Mouse (Mus musculus): ENCODE measurements around the gene Erp27. TPM values are rescaled to one million over a fixed set of nuclear protein-coding genes. Genes with fewer than 3 reads are reported as not detected.

Erp27 gene
- total and polyA plus RNA-seq, 2 experiments from 2014 or later, result not detected

DNA sequence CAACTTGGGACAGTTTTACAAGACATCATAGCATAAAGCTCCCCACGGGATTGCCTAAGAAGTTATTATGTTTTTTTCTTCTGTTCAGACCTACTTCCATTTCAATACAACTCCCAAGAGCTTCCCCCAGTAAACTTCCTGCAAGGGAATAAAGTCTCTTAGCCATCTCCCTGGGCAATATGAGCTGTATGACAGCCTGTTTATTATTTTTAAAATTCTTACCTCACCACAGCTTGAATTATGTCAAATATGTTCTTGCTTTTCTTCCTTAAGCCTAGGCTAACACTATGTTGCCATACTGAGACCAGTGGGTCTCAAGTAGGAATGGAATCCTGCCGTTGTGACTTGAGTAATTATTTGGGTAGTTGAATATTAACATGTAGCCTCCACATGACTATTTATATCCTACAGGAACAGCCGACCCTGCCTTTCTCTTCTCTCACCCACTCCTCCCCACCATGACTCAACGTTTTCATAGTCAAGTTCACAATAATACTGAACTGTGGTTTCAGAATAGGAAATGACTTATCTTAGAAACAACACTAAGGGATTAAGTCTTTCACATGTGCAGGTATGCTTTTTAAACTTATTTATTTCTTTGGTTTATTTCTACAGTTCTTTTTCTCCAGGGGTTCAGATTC, 21.5 kb downstream of the Erp27 start:
- Histone ChIP-seq H3K9ac (replicated peaks; ENCODE audit: low read length) (no peak overlapping the region), H3K4me1 (ENCODE audit: insufficient read depth, low read length) (no peaks in the 10 kb centered on the region), H3K4me3 (ENCODE audit: low read length) (no peak overlapping the region), H3K9me3 (ENCODE audit: low read length) (no peaks in the 10 kb centered on the region), H3K27me3 (ENCODE audit: insufficient read depth, low read length) (no peaks in the 10 kb centered on the region), H3K27ac (no peak overlapping the region), H3K4me2 (ENCODE audit: low read depth, low read length) (no peak overlapping the region), H3K36me3 (ENCODE audit: insufficient read depth, low read length) (no peaks in the 10 kb centered on the region)
- 75% methylated on average over 4 of the region's 4 CpGs for WGBS
- ATAC-seq (no peak), DNase-seq (ENCODE audit: low spot score) (no peak)
- TF ChIP-seq CTCF (IDR thresholded peaks at IDR 0.05; ENCODE audit: low read depth), result no peak

DNA sequence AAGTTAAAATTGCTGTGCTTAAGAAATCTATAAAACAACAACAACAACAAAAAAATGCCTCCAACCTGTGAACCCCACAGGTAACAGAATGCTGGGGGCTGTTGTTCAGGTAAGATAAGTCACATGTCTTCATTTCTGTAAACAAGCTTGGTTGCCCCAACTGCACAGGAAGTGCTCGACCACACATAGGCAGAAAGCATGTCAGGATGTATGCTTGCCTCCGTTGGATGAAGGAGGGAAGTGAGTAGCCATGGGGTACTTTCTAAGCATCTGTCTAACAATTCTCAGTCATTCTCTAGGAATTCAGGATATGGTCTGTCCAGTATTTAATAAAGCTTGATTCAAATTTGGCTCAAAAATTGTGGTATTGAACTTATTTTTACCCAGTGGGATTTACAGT, 23.0 kb downstream of the Erp27 start:
- Histone ChIP-seq H3K4me3 (ENCODE audit: low read length) (no peak overlapping the region), H3K9me3 (ENCODE audit: low read length) (no peaks in the 10 kb centered on the region), H3K4me1 (ENCODE audit: insufficient read depth, low read length) (no peaks in the 10 kb centered on the region), H3K27me3 (ENCODE audit: insufficient read depth, low read length) (no peaks in the 10 kb centered on the region), H3K4me2 (ENCODE audit: low read depth, low read length) (no peak overlapping the region), H3K27ac (no peak overlapping the region), H3K9ac (replicated peaks; ENCODE audit: low read length) (no peak overlapping the region), H3K36me3 (ENCODE audit: insufficient read depth, low read length) (no peaks in the 10 kb centered on the region)
- ATAC-seq, result no peak
- TF ChIP-seq CTCF (IDR thresholded peaks at IDR 0.05; ENCODE audit: low read depth), result no peak
- WGBS, result 81% methylated on average over 2 of the region's 2 CpGs
- DNase-seq (ENCODE audit: low spot score), result no peak

- H3K9me3 ChIP-seq (ENCODE audit: low read length), result no peaks in the 10 kb centered on the region
- no peak for TF ChIP-seq CTCF (IDR thresholded peaks at IDR 0.05; ENCODE audit: low read depth)
- no peak overlapping the region for H3K9ac ChIP-seq (replicated peaks; ENCODE audit: low read length)
- DNase-seq (ENCODE audit: low spot score) (no peak), ATAC-seq (no peak)
- no peak overlapping the region for H3K4me3 ChIP-seq (ENCODE audit: low read length)
- WGBS, result 67% methylated on average over 4 of the region's 4 CpGs
- H3K4me2 ChIP-seq (ENCODE audit: low read depth, low read length), result no peak overlapping the region
- H3K27ac ChIP-seq, result no peak overlapping the region
- H3K4me1 ChIP-seq (ENCODE audit: insufficient read depth, low read length), result no peaks in the 10 kb centered on the region
- no peaks in the 10 kb centered on the region for H3K27me3 ChIP-seq (ENCODE audit: insufficient read depth, low read length)
- H3K36me3 ChIP-seq (ENCODE audit: insufficient read depth, low read length), result no peaks in the 10 kb centered on the region
Measured at GRCm38 (mm10) chr6:136898222-136898621, 23.8 kb downstream of the Erp27 start.

- Histone ChIP-seq H3K4me3 (ENCODE audit: low read length) (no peak overlapping the region), H3K4me2 (ENCODE audit: low read depth, low read length) (no peak overlapping the region), H3K9me3 (ENCODE audit: low read length) (no peaks in the 10 kb centered on the region), H3K9ac (replicated peaks; ENCODE audit: low read length) (no peak overlapping the region), H3K27ac (no peak overlapping the region), H3K27me3 (ENCODE audit: insufficient read depth, low read length) (no peaks in the 10 kb centered on the region), H3K36me3 (ENCODE audit: insufficient read depth, low read length) (no peaks in the 10 kb centered on the region), H3K4me1 (ENCODE audit: insufficient read depth, low read length) (no peaks in the 10 kb centered on the region)
- ATAC-seq (no peak), DNase-seq (ENCODE audit: low spot score) (no peak)
- no peak for TF ChIP-seq CTCF (IDR thresholded peaks at IDR 0.05; ENCODE audit: low read depth)
- WGBS, result 86% methylated on average over 4 of the region's 4 CpGs
Measured at GRCm38 (mm10) chr6:136897789-136898188, 24.2 kb downstream of the Erp27 start.

DNA sequence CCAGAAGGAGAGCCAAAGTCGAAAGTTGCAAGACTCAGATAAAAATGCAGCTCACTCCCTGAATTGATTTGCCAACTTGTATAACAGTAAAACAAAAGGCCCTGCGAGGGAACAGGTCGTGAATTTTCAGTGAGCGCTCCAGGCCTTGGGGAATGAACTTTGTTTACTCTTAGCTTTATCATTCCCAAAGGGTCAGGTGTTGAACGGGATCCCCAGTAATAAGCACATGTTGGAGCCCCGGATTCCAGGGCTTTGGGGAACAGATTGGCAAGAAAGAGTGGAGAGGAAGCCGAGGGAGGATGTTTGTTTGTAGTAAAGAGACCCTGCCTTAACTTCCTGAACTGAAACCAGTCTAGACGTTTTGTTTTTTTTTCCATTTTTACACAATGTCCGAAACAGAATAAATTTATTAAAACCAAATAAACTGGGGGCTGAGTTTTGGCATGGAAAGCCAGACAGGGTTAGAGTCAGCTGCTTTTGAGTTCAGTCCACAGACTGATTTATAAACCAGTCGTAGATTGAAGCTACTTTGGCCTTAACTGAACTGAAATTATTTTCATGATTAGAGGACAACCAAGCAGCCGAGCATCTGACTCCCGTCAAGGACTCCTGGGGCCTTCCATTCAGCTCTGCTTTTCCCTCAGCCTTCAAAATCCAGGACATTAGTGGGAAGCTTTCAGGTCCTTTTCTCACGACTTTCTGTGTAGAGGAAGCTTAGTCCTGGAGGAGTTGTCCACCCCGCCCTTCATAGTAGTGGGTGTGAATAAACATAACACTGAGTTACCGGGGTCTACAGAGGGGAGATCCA, 27.2 kb downstream of the Erp27 start:
- no peak for DNase-seq (ENCODE audit: low spot score)
- no peaks in the 10 kb centered on the region for H3K27me3 ChIP-seq (ENCODE audit: insufficient read depth, low read length)
- no peaks in the 10 kb centered on the region for H3K4me1 ChIP-seq (ENCODE audit: insufficient read depth, low read length)
- WGBS, result 62% methylated on average over 15 of the region's 15 CpGs
- H3K27ac ChIP-seq, result no peak overlapping the region
- no peak for ATAC-seq
- H3K4me2 ChIP-seq (ENCODE audit: low read depth, low read length), result no peak overlapping the region
- H3K36me3 ChIP-seq (ENCODE audit: insufficient read depth, low read length), result no peaks in the 10 kb centered on the region
- no peak overlapping the region for H3K9ac ChIP-seq (replicated peaks; ENCODE audit: low read length)
- TF ChIP-seq CTCF (IDR thresholded peaks at IDR 0.05; ENCODE audit: low read depth), result no peak
- H3K9me3 ChIP-seq (ENCODE audit: low read length), result no peaks in the 10 kb centered on the region
- H3K4me3 ChIP-seq (ENCODE audit: low read length), result no peak overlapping the region

DNA sequence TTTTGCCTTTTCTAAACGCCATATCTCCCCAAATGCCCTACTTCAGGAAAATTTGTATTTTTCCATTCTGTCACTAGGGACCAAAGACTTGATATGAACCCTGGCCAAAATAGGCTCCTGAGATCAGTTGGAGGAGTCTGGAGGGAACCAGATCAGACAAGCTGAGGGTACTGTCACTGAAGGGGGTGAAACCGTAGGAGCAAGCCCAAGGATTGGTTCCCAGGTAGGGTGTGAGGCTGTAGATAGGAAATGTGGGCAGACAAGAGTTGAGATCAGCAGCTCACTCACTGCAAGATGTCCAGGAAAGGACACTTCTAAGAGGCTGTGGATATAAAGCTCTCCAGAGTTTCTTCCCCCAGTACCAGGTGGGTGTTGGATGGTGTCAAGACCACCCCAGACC, 30.0 kb downstream of the Erp27 start:
- Histone ChIP-seq H3K9me3 (ENCODE audit: low read length) (no peaks in the 10 kb centered on the region), H3K4me1 (ENCODE audit: insufficient read depth, low read length) (no peaks in the 10 kb centered on the region), H3K9ac (replicated peaks; ENCODE audit: low read length) (no peak overlapping the region), H3K4me2 (ENCODE audit: low read depth, low read length) (no peak overlapping the region), H3K27ac (no peak overlapping the region), H3K36me3 (ENCODE audit: insufficient read depth, low read length) (no peaks in the 10 kb centered on the region), H3K4me3 (ENCODE audit: low read length) (no peak overlapping the region), H3K27me3 (ENCODE audit: insufficient read depth, low read length) (no peaks in the 10 kb centered on the region)
- TF ChIP-seq CTCF (IDR thresholded peaks at IDR 0.05; ENCODE audit: low read depth), result no peak
- no peak for DNase-seq (ENCODE audit: low spot score)
- no peak for ATAC-seq
- WGBS, result 90% methylated on average over 2 of the region's 2 CpGs

GRCm38 (mm10) chr6:136889554-136889953, 32.4 kb downstream of the Erp27 start:
- no peaks in the 10 kb centered on the region for H3K36me3 ChIP-seq (ENCODE audit: insufficient read depth, low read length)
- 92% methylated on average over 6 of the region's 6 CpGs for WGBS
- DNase-seq (ENCODE audit: low spot score), result no peak

More at GRCm38 (mm10) chr6:136889554-136889953, 32.4 kb downstream of the Erp27 start:
- no peaks in the 10 kb centered on the region for H3K9me3 ChIP-seq (ENCODE audit: low read length)
- H3K4me2 ChIP-seq (ENCODE audit: low read depth, low read length), result no peak overlapping the region
- H3K4me1 ChIP-seq (ENCODE audit: insufficient read depth, low read length), result no peaks in the 10 kb centered on the region
- no peak for ATAC-seq
- no peaks in the 10 kb centered on the region for H3K27me3 ChIP-seq (ENCODE audit: insufficient read depth, low read length)
- TF ChIP-seq CTCF (IDR thresholded peaks at IDR 0.05; ENCODE audit: low read depth), result no peak
- no peak overlapping the region for H3K4me3 ChIP-seq (ENCODE audit: low read length)
- H3K27ac ChIP-seq, result no peak overlapping the region
- no peak overlapping the region for H3K9ac ChIP-seq (replicated peaks; ENCODE audit: low read length)

Measured in hindbrain, postnatal 0 days (tissue).